Mouse (Mus musculus): ENCODE data around the gene Npdc1. TPM values are rescaled to one million over a fixed set of nuclear protein-coding genes. Genes with fewer than 3 reads are reported as not detected.

Gene Npdc1
- polyA plus RNA-seq, 1 experiment from 2014 or later, result 28.8 TPM

DNA sequence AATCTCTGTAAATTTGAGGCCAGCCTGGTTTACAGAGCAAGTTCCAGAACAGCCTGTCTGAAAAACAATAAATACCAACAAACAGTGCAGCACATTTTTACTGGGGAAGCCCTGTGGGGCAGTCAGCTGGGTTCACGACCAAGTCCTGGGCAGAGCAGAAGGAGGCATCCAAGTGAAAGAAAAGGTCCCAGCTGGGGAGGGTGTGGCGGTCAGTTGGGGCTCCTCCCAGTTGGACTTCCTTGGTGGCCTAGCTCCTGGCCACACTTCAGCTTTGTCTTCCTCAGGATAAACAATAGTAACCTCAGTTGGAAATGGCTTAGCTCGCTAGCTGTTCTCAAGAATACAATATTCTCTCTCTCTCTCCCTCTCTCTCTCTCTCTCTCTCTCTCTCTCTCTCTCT, 18.3 kb downstream of the Npdc1 start:
- ATAC-seq (replicated peaks; ENCODE audit: insufficient number of reproducible peaks, insufficient read depth, low FRiP score, low read depth), result no peak

DNA sequence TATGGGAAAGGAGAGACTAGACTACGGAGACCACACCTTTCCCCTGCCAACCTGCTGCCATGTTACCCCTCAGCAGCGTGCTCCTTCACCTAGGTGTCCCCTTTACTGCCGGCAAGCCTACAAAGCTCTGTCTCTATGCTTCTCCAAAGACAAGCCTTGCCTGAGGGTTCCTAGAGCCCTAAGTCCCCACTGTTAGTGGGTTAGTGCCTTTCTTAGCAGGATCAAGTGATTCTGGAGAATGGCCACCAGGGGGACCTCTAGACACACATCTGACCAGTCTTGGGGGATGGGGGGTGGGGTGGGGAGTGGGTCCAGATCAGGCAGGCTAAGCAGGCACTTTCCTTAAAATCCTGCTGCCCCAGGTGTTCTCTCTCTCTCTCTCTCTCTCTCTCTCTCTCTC, 22.7 kb downstream of the Npdc1 start:
- no peak overlapping the region for H3K9ac ChIP-seq
- H3K9me3 ChIP-seq (replicated peaks), result no peaks in the 10 kb centered on the region
- peaks cover 5% of the 10 kb centered on the region; the same call in 1 of the 2 replicates for H3K4me1 ChIP-seq (replicated peaks)
- H3K27ac ChIP-seq, result no peak overlapping the region
- 22% methylated on average over 3 of the region's 3 CpGs for WGBS
- ATAC-seq (replicated peaks; ENCODE audit: insufficient number of reproducible peaks, insufficient read depth, low FRiP score, low read depth), result no peak
- H3K4me2 ChIP-seq, result no peak overlapping the region
- no peaks in the 10 kb centered on the region for H3K36me3 ChIP-seq
- peaks cover 44% of the 10 kb centered on the region for H3K27me3 ChIP-seq
- H3K4me3 ChIP-seq, result no peak overlapping the region

More for the DNA sequence above, 18.3 kb downstream of the Npdc1 start:
- H3K4me3 ChIP-seq, result no peak overlapping the region
- no peak overlapping the region for H3K4me2 ChIP-seq
- H3K9me3 ChIP-seq (replicated peaks), result no peaks in the 10 kb centered on the region
- peaks cover under 1% of the 10 kb centered on the region; the same call in 1 of the 2 replicates for H3K4me1 ChIP-seq (replicated peaks)
- H3K27ac ChIP-seq, result no peak overlapping the region
- WGBS, result 36% methylated on average over 3 of the region's 3 CpGs
- peaks cover under 1% of the 10 kb centered on the region; the same call in 1 of the 2 replicates for H3K27me3 ChIP-seq
- H3K36me3 ChIP-seq, result no peaks in the 10 kb centered on the region
- H3K9ac ChIP-seq, result no peak overlapping the region

- Histone ChIP-seq H3K27ac (no peak within 1 kb of the TSS), H3K4me2 (no peak within 1 kb of the TSS), H3K36me3 (no peaks in the 10 kb centered on the region), H3K4me3 (no peak within 1 kb of the TSS), H3K9ac (no peak within 1 kb of the TSS), H3K27me3 (peaks cover 44% of the 10 kb centered on the region), H3K9me3 (replicated peaks) (no peaks in the 10 kb centered on the region), H3K4me1 (replicated peaks) (peaks cover 5% of the 10 kb centered on the region; the same call in 1 of the 2 replicates)
- WGBS, result 51% methylated on average over 17 of the region's 17 CpGs
- 0 out of 2 replicates have a peak, but pooled peaks have one; percentile 5 for ATAC-seq (replicated peaks; ENCODE audit: insufficient number of reproducible peaks, insufficient read depth, low FRiP score, low read depth)
Measured at GRCm38 (mm10) chr2:25422587-25423410, 23.6 kb downstream of the Npdc1 start, which contains the start of gene Fut7. Fut7 (plus strand) TSS chr2:25423267.

DNA sequence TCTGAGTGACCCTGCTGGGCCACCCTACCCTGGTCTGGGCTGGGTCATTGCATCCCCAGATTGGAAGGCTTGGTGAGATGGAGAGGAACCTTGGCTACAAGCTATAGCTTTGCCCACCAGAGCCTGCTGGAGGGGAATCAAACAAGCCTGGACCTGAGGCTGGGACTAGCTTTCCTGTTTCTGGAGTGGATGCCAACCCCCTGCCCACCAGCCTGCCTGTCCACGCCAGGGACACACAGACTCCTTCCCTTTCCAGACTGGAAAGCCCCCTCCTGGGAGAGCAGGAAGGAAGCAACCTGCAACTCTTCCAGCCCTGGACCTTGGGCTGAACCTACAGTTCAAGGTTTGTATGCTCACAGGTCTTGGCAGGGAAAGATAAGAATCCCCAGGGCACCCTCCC, 24.5 kb downstream of the Npdc1 start:
- H3K9me3 ChIP-seq (replicated peaks), result no peaks in the 10 kb centered on the region
- WGBS, result 20% methylated on average over 1 of the region's 1 CpGs

GRCm38 (mm10) chr2:25425481-25425880, 26.3 kb downstream of the Npdc1 start:
- H3K4me1 ChIP-seq (replicated peaks), result peaks cover 22% of the 10 kb centered on the region
- no peaks in the 10 kb centered on the region for H3K9me3 ChIP-seq (replicated peaks)
- peaks cover 49% of the 10 kb centered on the region for H3K27me3 ChIP-seq
- H3K9ac ChIP-seq, result no peak overlapping the region
- no peak overlapping the region for H3K27ac ChIP-seq
- no peak overlapping the region for H3K4me2 ChIP-seq
- H3K36me3 ChIP-seq, result no peaks in the 10 kb centered on the region
- H3K4me3 ChIP-seq, result no peak overlapping the region
- WGBS, result 40% methylated on average over 27 of the region's 27 CpGs
- ATAC-seq (replicated peaks; ENCODE audit: insufficient number of reproducible peaks, insufficient read depth, low FRiP score, low read depth), result no peak

More for the DNA sequence above, 24.5 kb downstream of the Npdc1 start:
- Histone ChIP-seq H3K4me3 (no peak overlapping the region), H3K36me3 (no peaks in the 10 kb centered on the region), H3K4me2 (no peak overlapping the region), H3K4me1 (replicated peaks) (peaks cover 7% of the 10 kb centered on the region; the same call in 1 of the 2 replicates), H3K27ac (no peak overlapping the region), H3K9ac (no peak overlapping the region), H3K27me3 (peaks cover 44% of the 10 kb centered on the region)
- no peak for ATAC-seq (replicated peaks; ENCODE audit: insufficient number of reproducible peaks, insufficient read depth, low FRiP score, low read depth)

DNA sequence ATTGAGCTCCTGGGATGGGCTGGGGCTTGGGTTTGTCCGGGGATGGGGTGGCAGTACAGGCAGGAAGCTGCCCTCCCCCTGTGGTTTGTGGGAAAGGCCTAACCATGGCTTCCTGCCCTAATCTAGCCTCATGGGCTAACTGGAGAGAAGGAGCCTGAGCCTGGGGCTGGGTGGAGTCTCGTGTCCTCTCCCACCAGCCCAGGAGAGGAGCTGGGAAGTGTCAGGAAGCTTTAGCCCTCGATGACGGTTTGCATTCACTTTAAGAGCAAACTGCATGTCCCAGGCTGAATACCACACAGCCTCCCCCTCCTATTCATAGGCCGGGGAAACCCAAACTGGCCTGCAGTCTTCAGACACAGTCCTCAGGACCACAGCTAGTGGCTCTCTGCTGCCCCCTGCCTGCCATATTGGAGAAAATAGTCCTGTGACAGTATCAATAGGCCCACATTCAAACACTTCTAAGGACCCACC, 27.6 kb downstream of the Npdc1 start:
- no peak overlapping the region for H3K9ac ChIP-seq
- H3K36me3 ChIP-seq, result no peaks in the 10 kb centered on the region
- no peak overlapping the region for H3K27ac ChIP-seq
- H3K4me3 ChIP-seq, result no peak overlapping the region
- H3K27me3 ChIP-seq, result peaks cover 53% of the 10 kb centered on the region
- WGBS, result 29% methylated on average over 5 of the region's 5 CpGs
- no peaks in the 10 kb centered on the region for H3K9me3 ChIP-seq (replicated peaks)
- no peak overlapping the region for H3K4me2 ChIP-seq
- H3K4me1 ChIP-seq (replicated peaks), result peaks cover 22% of the 10 kb centered on the region
- no peak for ATAC-seq (replicated peaks; ENCODE audit: insufficient number of reproducible peaks, insufficient read depth, low FRiP score, low read depth)

GRCm38 (mm10) chr2:25427256-25427655, 28.1 kb downstream of the Npdc1 start:
- H3K4me2 ChIP-seq, result no peak overlapping the region
- no peak for ATAC-seq (replicated peaks; ENCODE audit: insufficient number of reproducible peaks, insufficient read depth, low FRiP score, low read depth)
- H3K9me3 ChIP-seq (replicated peaks), result no peaks in the 10 kb centered on the region
- peaks cover 53% of the 10 kb centered on the region for H3K27me3 ChIP-seq
- H3K4me1 ChIP-seq (replicated peaks), result peaks cover 22% of the 10 kb centered on the region
- no peak overlapping the region for H3K27ac ChIP-seq
- no peak overlapping the region for H3K9ac ChIP-seq
- H3K36me3 ChIP-seq, result no peaks in the 10 kb centered on the region
- 87% methylated on average over 5 of the region's 5 CpGs for WGBS
- no peak overlapping the region for H3K4me3 ChIP-seq

- under 1% methylated on average over 88 of the region's 89 CpGs for WGBS
- Histone ChIP-seq H3K27me3 (peaks cover 40% of the 10 kb centered on the region), H3K9me3 (replicated peaks) (no peaks in the 10 kb centered on the region), H3K4me2 (peak within 1 kb of the TSS; percentile 95), H3K4me1 (replicated peaks) (peaks cover 16% of the 10 kb centered on the region), H3K9ac (peak within 1 kb of the TSS; percentile 83), H3K36me3 (no peaks in the 10 kb centered on the region), H3K4me3 (peak within 1 kb of the TSS; percentile 71), H3K27ac (peak within 1 kb of the TSS; percentile 54)
- ATAC-seq (replicated peaks; ENCODE audit: insufficient number of reproducible peaks, insufficient read depth, low FRiP score, low read depth), result peak; percentile 93
Measured at GRCm38 (mm10) chr2:25428442-25429236, 29.5 kb downstream of the Npdc1 start, which contains the start of gene Abca2. Abca2 (plus strand) TSS chr2:25428703.

- Histone ChIP-seq H3K4me2 (peak overlapping the region; percentile 95), H3K9ac (peak overlapping the region; percentile 83; the same call in 1 of the 2 replicates), H3K4me1 (replicated peaks) (peaks cover 16% of the 10 kb centered on the region), H3K4me3 (peak overlapping the region; percentile 71), H3K9me3 (replicated peaks) (no peaks in the 10 kb centered on the region), H3K27me3 (peaks cover 31% of the 10 kb centered on the region), H3K36me3 (no peaks in the 10 kb centered on the region), H3K27ac (no peak overlapping the region)
- 67% methylated on average over 5 of the region's 5 CpGs for WGBS
- no peak for ATAC-seq (replicated peaks; ENCODE audit: insufficient number of reproducible peaks, insufficient read depth, low FRiP score, low read depth)
Measured at GRCm38 (mm10) chr2:25429435-25430180, 30.5 kb downstream of the Npdc1 start.

DNA sequence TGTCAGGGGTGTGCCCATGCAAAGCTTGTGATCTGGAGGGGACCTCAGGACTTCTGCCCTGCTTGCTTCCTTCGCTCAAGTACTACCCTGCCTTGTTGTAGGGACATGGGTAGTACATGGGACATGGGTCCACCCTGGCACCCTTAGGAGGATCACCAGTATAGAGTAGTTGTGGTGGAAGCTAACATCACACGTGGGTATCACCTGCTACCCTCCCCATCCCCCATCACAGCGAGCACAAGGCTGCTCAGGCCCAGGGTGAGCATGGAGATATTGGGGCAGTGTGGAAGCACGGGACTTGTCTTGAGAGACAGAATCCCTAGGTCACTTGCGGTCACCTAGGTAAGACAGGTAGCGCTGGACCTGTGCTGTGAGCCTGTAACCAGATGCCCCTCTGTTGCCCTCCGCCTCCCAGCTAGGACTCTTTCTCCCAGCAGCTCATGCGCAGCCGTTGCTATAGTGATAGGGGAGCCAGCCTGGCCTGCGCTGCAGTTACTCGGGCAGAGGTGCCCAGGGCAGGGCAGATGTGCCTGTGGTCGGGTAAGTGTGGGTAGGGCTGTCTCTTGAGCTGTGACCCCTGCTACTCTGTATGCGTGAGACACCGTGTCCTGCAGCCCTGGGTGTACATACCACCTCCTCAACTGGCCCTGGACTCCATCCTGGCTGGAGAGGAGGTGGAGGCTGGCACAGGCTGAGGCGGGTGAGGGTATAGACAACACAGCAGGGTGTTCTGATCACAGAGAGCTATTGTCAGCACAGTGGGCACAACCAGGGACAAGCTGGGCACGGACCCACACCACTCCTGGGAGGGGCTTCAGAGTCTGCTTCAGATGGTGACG, 31.5 kb downstream of the Npdc1 start:
- H3K36me3 ChIP-seq, result no peaks in the 10 kb centered on the region
- 72% methylated on average over 17 of the region's 17 CpGs for WGBS
- no peak overlapping the region for H3K4me2 ChIP-seq
- H3K4me1 ChIP-seq (replicated peaks), result peaks cover 16% of the 10 kb centered on the region
- H3K9me3 ChIP-seq (replicated peaks), result no peaks in the 10 kb centered on the region
- peaks cover 21% of the 10 kb centered on the region for H3K27me3 ChIP-seq
- H3K27ac ChIP-seq, result no peak overlapping the region
- no peak overlapping the region for H3K9ac ChIP-seq
- H3K4me3 ChIP-seq, result no peak overlapping the region
- no peak for ATAC-seq (replicated peaks; ENCODE audit: insufficient number of reproducible peaks, insufficient read depth, low FRiP score, low read depth)

Data from heart, embryonic 15.5 days (tissue).